Mouse (Mus musculus) liver, postnatal 0 days (tissue): ENCODE measurements around the gene Ccdc47. TPM values are rescaled to one million over a fixed set of nuclear protein-coding genes. Genes with fewer than 3 reads are reported as not detected.

Source experiments
- ATAC-seq: fragments of 200-750 bp; cut with Nextera tagmentation; 2 replicates; pipeline ENCODE4 v1.8.0; 2017; ENCODE audit warnings: mild to moderate bottlenecking, moderate library complexity
- DNase-seq: peaks from one replicate; pipeline ENCODE4 v3.0.0-alpha.2; 2016
- H3K27ac ChIP-seq: fragments of 300-500 bp; sonication (generic); 2 replicates; pipeline ENCODE4 v1.5.1; 2014; ENCODE audit warnings: antibody characterized with exemption, moderate library complexity, mild to moderate bottlenecking, low read depth
- H3K27me3 ChIP-seq: fragments of 300-500 bp; sonication (generic); 2 replicates; pipeline ENCODE4 v1.6.1; 2014; ENCODE audit warnings: low read length, control low read depth, mixed read lengths; ENCODE audit not compliant: insufficient read depth
- H3K36me3 ChIP-seq: fragments of 300-500 bp; sonication (generic); replicated peaks from 2 replicates; pipeline ENCODE4 v1.6.1; 2014; ENCODE audit warnings: mild to moderate bottlenecking, control low read depth, low read length, moderate library complexity, mixed read lengths; ENCODE audit not compliant: insufficient read depth
- H3K4me1 ChIP-seq: fragments of 300-500 bp; sonication (generic); 2 replicates; pipeline ENCODE4 v1.6.1; 2014; ENCODE audit warnings: antibody characterized with exemption, mild to moderate bottlenecking, control low read depth; ENCODE audit not compliant: insufficient read depth
- H3K4me2 ChIP-seq: fragments of 300-500 bp; sonication (generic); 2 replicates; pipeline ENCODE4 v1.6.1; 2014; ENCODE audit warnings: low read depth, mild to moderate bottlenecking, low read length, moderate library complexity, mixed read lengths
- H3K4me3 ChIP-seq: fragments of 300-500 bp; sonication (generic); 2 replicates; pipeline ENCODE4 v1.5.1; 2014; ENCODE audit warnings: low read depth, low read length
- H3K9ac ChIP-seq: fragments of 300-500 bp; sonication (generic); replicated peaks from 2 replicates; pipeline ENCODE4 v1.6.1; 2014; ENCODE audit warnings: mild to moderate bottlenecking, moderate library complexity
- H3K9me3 ChIP-seq: fragments of 300-500 bp; sonication (generic); 2 replicates; pipeline ENCODE4 v1.6.1; 2016; ENCODE audit warnings: mild to moderate bottlenecking, control low read depth, low read length, mixed read lengths
- CTCF ChIP-seq: sonication (generic); IDR thresholded peaks from 2 replicates; pipeline ENCODE4 v1.5.1; 2016; ENCODE audit warnings: antibody characterized with exemption, low read depth
- EP300 ChIP-seq: IDR thresholded peaks from 2 replicates; pipeline ENCODE4 v1.6.1; 2016; ENCODE audit warnings: antibody characterized with exemption, low read depth, mild to moderate bottlenecking
- WGBS: fragments of 180-500 bp; shearing (Covaris S2); extraction: QIAGEN DNeasy Blood & Tissue Kit; methylation state at CpG from one replicate; pipeline ENCODE4 v1.1.7; 2014; ENCODE audit not compliant: insufficient replicate concordance; 5-methylcytosine and 5-hydroxymethylcytosine counted together
- polyA plus RNA-seq: library from polyadenylated mRNA; unstranded; fragments of >200 nt; fragmentation: Nextera tagmentation; extraction: Ambion mirVana; gene quantifications from 2 replicates; pipeline ENCODE4 v1.2.1, GENCODE M21; 2015

Ccdc47 gene
- polyA plus RNA-seq, result 33.4 and 34.6 TPM in 2 replicates

DNA sequence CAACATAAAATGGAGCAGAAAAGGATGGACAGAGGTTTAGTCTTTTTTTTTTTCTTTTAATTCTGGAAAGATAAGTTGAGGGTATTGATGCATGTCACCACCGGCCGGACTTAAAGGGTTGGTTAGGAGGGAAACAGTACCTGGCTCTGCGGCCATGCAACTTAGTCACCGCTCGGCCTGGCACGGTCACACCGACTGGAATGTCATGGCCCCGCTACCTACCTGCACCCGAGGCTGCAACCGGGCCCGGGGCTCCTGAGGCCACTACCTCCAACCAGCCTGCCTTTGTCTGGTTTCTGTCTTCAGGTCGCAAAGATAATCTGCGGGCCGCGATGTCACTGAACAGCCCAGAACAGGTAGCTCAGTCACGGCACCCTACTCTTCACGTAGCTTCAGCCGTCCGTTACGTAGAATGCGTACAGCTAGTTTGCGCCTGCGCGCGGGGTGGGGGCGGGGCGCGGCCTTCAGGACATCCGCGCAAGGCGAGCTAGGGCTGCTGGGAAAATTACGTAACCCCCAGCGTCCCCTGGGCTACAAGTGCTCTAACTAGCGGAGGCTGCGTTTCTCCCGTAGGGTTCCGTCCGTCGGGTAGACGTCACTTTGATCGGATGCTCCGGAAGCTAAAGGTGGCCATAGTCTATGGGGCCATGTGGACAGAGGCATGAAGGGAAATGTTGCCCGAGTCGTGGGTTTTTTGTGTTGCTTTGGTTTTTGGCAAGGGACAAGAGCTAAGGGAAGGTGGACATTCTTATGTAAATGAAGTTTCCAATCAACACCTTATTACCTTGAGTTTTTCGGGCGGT is at the start of gene Ccdc47:
TSS of gene Ccdc47 (minus strand) at position 418 of the 803 bp plus-strand sequence.
- H3K4me2 ChIP-seq, result peak within 1 kb of the TSS; percentile 78
- peaks cover 25% of the 10 kb centered on the region for H3K4me1 ChIP-seq
- TF ChIP-seq CTCF, result no peak
- peak; percentile 56 for TF ChIP-seq EP300
- WGBS, result under 1% methylated on average over 46 of the region's 46 CpGs
- H3K4me3 ChIP-seq, result peak within 1 kb of the TSS; percentile 94
- ATAC-seq (peak; percentile 92), DNase-seq (peak; percentile 97)
- H3K36me3 ChIP-seq, result peaks cover 10% of the 10 kb centered on the region
- H3K27ac ChIP-seq, result peak within 1 kb of the TSS; percentile 96
- no peaks in the 10 kb centered on the region for H3K27me3 ChIP-seq
- H3K9me3 ChIP-seq, result no peaks in the 10 kb centered on the region
- H3K9ac ChIP-seq, result peak within 1 kb of the TSS; percentile 96

DNA sequence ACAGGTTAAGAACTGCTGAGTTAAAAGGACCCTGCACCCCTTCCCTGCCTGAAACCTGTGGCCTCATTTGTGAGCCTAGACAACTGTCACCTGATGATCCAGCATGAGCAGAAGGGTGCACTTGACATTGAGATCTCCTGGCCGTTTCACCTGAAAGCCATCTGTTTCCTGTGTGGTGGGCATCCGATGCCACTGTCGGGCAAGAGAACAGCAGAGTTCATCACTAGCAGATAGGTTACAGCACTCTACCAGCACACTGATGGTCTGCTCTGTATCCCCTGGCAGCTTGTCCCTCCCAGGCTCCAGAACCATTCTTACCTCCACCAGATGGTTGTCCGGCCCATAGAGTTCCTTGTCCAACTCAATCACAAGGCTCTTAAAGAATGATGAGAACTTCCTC is 49.4 kb upstream of the Ccdc47 start:
- Histone ChIP-seq H3K9me3 (no peaks in the 10 kb centered on the region), H3K4me3 (no peak overlapping the region), H3K4me1 (peaks cover 29% of the 10 kb centered on the region), H3K27ac (no peak overlapping the region), H3K9ac (no peak overlapping the region), H3K4me2 (no peak overlapping the region), H3K36me3 (peaks cover 68% of the 10 kb centered on the region), H3K27me3 (no peaks in the 10 kb centered on the region)
- 75% methylated on average over 4 of the region's 4 CpGs for WGBS
- TF ChIP-seq CTCF (no peak), EP300 (no peak)
- ATAC-seq (no peak), DNase-seq (no peak)

DNA sequence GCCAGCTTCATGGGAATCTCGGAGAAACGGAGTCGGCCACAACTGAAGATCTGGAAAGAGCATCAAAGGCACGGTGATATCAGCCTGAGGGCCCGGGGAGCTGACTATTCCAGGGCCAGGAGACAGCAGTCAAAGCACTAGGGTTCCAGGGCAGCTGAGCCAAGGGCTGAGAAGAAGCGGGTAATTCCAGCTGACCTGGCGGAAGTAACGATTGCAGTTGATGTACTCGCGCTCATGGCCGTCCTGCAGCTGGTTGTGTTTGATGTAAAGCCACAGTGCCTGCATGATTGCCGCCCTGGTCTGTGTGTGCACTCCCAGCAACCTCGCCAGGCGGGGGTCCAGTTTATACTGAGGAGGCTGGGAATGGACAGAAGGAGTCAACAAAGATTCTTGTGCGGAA is 48.8 kb upstream of the Ccdc47 start:
- DNase-seq, result no peak
- H3K27me3 ChIP-seq, result no peaks in the 10 kb centered on the region
- H3K36me3 ChIP-seq, result peaks cover 68% of the 10 kb centered on the region
- H3K9ac ChIP-seq, result no peak overlapping the region
- no peak overlapping the region for H3K4me3 ChIP-seq
- TF ChIP-seq EP300, result no peak
- no peak for TF ChIP-seq CTCF
- H3K9me3 ChIP-seq, result no peaks in the 10 kb centered on the region
- no peak overlapping the region for H3K4me2 ChIP-seq
- 91% methylated on average over 15 of the region's 15 CpGs for WGBS
- H3K4me1 ChIP-seq, result peaks cover 23% of the 10 kb centered on the region
- ATAC-seq, result no peak
- H3K27ac ChIP-seq, result no peak overlapping the region

DNA sequence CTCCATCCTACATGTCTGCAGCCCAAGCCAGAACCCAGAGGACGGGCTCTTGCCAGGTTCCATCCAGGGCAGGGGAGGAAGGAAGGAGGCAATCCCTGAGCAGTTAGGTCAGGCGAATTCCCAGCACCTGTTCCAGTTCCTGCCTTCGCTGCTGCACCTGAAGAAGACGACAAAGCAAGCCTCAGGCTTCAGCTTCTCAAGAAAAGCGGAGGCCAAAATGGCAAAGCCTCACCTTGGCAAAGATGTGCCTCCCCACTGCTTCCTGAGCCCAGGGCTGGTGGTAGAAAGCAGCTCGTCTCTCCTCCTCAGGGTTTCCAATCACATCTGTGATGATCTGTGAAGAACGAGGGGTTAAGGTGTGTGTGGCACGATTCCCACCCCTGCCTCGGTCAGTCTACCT is 47.8 kb upstream of the Ccdc47 start:
- no peak for TF ChIP-seq EP300
- no peak for TF ChIP-seq CTCF
- no peaks in the 10 kb centered on the region for H3K27me3 ChIP-seq
- H3K4me2 ChIP-seq, result no peak overlapping the region
- peaks cover 73% of the 10 kb centered on the region for H3K36me3 ChIP-seq
- no peaks in the 10 kb centered on the region for H3K9me3 ChIP-seq
- DNase-seq (no peak), ATAC-seq (no peak)
- no peak overlapping the region for H3K4me3 ChIP-seq
- H3K4me1 ChIP-seq, result peaks cover 15% of the 10 kb centered on the region
- no peak overlapping the region for H3K9ac ChIP-seq
- H3K27ac ChIP-seq, result no peak overlapping the region
- 80% methylated on average over 9 of the region's 9 CpGs for WGBS

DNA sequence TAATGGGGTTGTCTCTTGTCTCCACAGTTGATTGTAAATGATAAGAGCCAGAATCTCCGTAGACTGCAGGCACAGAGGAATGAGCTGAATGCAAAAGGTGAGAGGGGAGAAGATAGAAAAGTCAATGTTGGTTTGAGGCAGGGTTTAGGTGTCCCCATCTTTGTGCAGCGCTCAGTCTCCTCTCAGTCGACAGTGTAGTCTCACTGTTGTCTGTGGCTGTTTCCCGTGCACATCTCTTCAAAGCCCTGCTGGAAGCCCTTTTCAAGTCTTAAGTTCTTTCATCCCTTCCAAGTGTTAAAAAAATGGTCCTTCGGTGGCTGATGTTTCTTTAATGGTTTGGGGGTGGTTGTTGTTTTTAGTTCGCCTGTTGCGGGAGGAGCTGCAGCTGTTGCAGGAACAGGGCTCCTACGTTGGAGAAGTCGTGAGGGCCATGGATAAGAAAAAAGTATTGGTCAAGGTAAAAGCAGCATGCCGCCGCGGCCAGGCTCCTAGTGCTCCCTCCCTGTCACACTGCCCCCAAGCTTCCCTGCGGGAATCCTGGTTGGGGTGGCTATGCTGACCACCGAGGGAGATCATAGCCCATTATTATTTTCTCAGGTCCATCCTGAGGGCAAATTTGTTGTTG is 44.8 kb upstream of the Ccdc47 start:
- no peak overlapping the region for H3K4me2 ChIP-seq
- peaks cover 13% of the 10 kb centered on the region; the same call in 1 of the 2 replicates for H3K4me1 ChIP-seq
- no peak overlapping the region for H3K27ac ChIP-seq
- no peak for DNase-seq
- no peak overlapping the region for H3K9ac ChIP-seq
- TF ChIP-seq CTCF (no peak), EP300 (no peak)
- H3K4me3 ChIP-seq, result no peak overlapping the region
- ATAC-seq, result no peak
- peaks cover 72% of the 10 kb centered on the region for H3K36me3 ChIP-seq
- no peaks in the 10 kb centered on the region for H3K9me3 ChIP-seq
- H3K27me3 ChIP-seq, result no peaks in the 10 kb centered on the region
- WGBS, result 81% methylated on average over 14 of the region's 14 CpGs

DNA sequence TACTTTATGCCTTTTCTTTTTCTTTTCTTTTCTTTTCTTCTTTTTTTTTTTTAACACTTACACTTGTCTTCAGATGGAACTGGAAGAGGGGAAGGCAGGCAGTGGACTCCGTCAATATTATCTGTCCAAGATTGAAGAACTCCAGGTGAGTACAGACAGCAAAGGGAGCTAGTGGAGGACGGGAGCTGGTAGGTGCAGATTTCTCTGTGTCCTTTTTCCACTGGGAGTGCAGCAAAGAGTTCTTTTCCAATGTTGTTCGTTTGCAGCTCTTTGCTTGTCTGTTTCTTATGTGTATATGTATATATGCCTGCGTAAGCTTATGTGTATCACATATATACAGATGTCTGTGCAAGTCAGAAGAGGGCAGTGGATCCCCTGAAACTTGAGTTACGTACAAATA is 40.6 kb upstream of the Ccdc47 start:
- Histone ChIP-seq H3K27me3 (no peaks in the 10 kb centered on the region), H3K9me3 (no peaks in the 10 kb centered on the region), H3K36me3 (peaks cover 59% of the 10 kb centered on the region), H3K4me3 (peak overlapping the region; percentile 96), H3K4me2 (peak overlapping the region; percentile 94), H3K4me1 (peaks cover 21% of the 10 kb centered on the region), H3K27ac (peak overlapping the region; percentile 85), H3K9ac (peak overlapping the region; percentile 88)
- TF ChIP-seq CTCF (no peak), EP300 (no peak)
- ATAC-seq (no peak), DNase-seq (no peak)
- WGBS, result 59% methylated on average over 5 of the region's 5 CpGs
